ENCODE assay signal across 8 mouse cellular contexts in genomic region chr4:21727615-21728165, GRCm38 (mm10). TPM values are rescaled to one million over a fixed set of nuclear protein-coding genes. Genes with fewer than 3 reads are reported as not detected.
DNase-seq lines count a peak whose midpoint lies in the region; ATAC-seq and TF ChIP-seq lines count a peak whose summit lies in the region.

Ccnc (plus strand) TSS chr4:21727701.

- H3K4me3 ChIP-seq in E14TG2a.4 (replicated peaks; ENCODE audit: low read length): peak within 1 kb of the TSS; percentile 97
- H3K4me3 ChIP-seq in forebrain, embryonic 12.5 days (replicated peaks): peak within 1 kb of the TSS; percentile 81
- H3K4me3 ChIP-seq in heart, postnatal 0 days (ENCODE audit: low read depth, low read length): peak within 1 kb of the TSS; percentile 86
- H3K4me3 ChIP-seq in liver, embryonic 16.5 days (ENCODE audit: low read depth, low read length): peak within 1 kb of the TSS; percentile 62
- H3K4me3 ChIP-seq in neural tube, embryonic 13.5 days: peak within 1 kb of the TSS; percentile 60
- peak within 1 kb of the TSS; percentile 99 for H3K4me3 ChIP-seq in testis, adult 2 months (ENCODE audit: control insufficient read depth, low read depth, low read length)

- TF ChIP-seq EP300 in heart, postnatal 0 days (IDR thresholded peaks at IDR 0.05; ENCODE audit: low read depth): no peak

- peak within 1 kb of the TSS; percentile 74 for H3K4me2 ChIP-seq in forebrain, embryonic 12.5 days
- peak within 1 kb of the TSS; percentile 90 for H3K4me2 ChIP-seq in heart, postnatal 0 days (ENCODE audit: low read depth, low read length)
- H3K4me2 ChIP-seq in liver, embryonic 16.5 days (ENCODE audit: low read depth, low read length): peak within 1 kb of the TSS; percentile 92
- H3K4me2 ChIP-seq in neural tube, embryonic 13.5 days: peak within 1 kb of the TSS; percentile 80

- DNase-seq in c-Kit-positive CD71-positive TER-119-positive erythroid progenitor cells, embryonic 14.5 days (ENCODE audit: low spot score): peak; percentile 94
- peak; percentile 91 for DNase-seq in heart, postnatal 0 days (ENCODE audit: low spot score)
- peak; percentile 92 to 94 for DNase-seq in kidney, postnatal 4 days

- WGBS in forebrain, embryonic 12.5 days: under 1% methylated on average over 37 of the region's 37 CpGs
- under 1% methylated on average over 37 of the region's 37 CpGs for WGBS in heart, postnatal 0 days
- 0% methylated on average over 37 of the region's 37 CpGs for WGBS in liver, embryonic 16.5 days (ENCODE audit: insufficient replicate concordance)
- WGBS in neural tube, embryonic 13.5 days: 1% methylated on average over 37 of the region's 37 CpGs

- peaks cover 42% of the 10 kb centered on the region for H3K4me1 ChIP-seq in E14TG2a.4 (replicated peaks; ENCODE audit: low read depth, low read length)
- peaks cover 12% of the 10 kb centered on the region for H3K4me1 ChIP-seq in forebrain, embryonic 12.5 days
- H3K4me1 ChIP-seq in heart, postnatal 0 days (ENCODE audit: control insufficient read depth, insufficient read depth): peaks cover 5% of the 10 kb centered on the region
- H3K4me1 ChIP-seq in liver, embryonic 16.5 days (ENCODE audit: control insufficient read depth, low read depth, low read length): peaks cover 5% of the 10 kb centered on the region
- H3K4me1 ChIP-seq in neural tube, embryonic 13.5 days (replicated peaks): peaks cover 14% of the 10 kb centered on the region
- no peaks in the 10 kb centered on the region for H3K4me1 ChIP-seq in testis, adult 2 months (ENCODE audit: control insufficient read depth, insufficient read depth, low read length)

- H3K9ac ChIP-seq in forebrain, embryonic 12.5 days: peak within 1 kb of the TSS; percentile 89
- peak within 1 kb of the TSS; percentile 73 for H3K9ac ChIP-seq in heart, postnatal 0 days (replicated peaks; ENCODE audit: low read depth, low read length)
- H3K9ac ChIP-seq in liver, embryonic 16.5 days (ENCODE audit: low read depth, low read length): peak within 1 kb of the TSS; percentile 56
- H3K9ac ChIP-seq in neural tube, embryonic 13.5 days: peak within 1 kb of the TSS; percentile 88

- ATAC-seq in forebrain, embryonic 12.5 days (ENCODE audit: low FRiP score): peak; percentile 97
- ATAC-seq in heart, postnatal 0 days (ENCODE audit: insufficient read depth, low read depth): peak; percentile 98
- ATAC-seq in liver, embryonic 16.5 days (ENCODE audit: low read depth): peak; percentile 99
- peak; percentile 98 for ATAC-seq in neural tube, embryonic 13.5 days (ENCODE audit: low read depth)

- no peaks in the 10 kb centered on the region for H3K27me3 ChIP-seq in E14TG2a.4 (ENCODE audit: insufficient read depth, low read length)
- H3K27me3 ChIP-seq in forebrain, embryonic 12.5 days: no peaks in the 10 kb centered on the region
- no peaks in the 10 kb centered on the region for H3K27me3 ChIP-seq in heart, postnatal 0 days (ENCODE audit: control insufficient read depth, insufficient read depth, low read length)
- no peaks in the 10 kb centered on the region for H3K27me3 ChIP-seq in liver, embryonic 16.5 days (ENCODE audit: control insufficient read depth, insufficient read depth, low read depth, low read length)
- no peaks in the 10 kb centered on the region for H3K27me3 ChIP-seq in neural tube, embryonic 13.5 days
- no peaks in the 10 kb centered on the region for H3K27me3 ChIP-seq in testis, adult 2 months (ENCODE audit: control insufficient read depth, insufficient read depth, low read length)

- TF ChIP-seq POLR2A in testis, adult 2 months (IDR thresholded peaks at IDR 0.05; ENCODE audit: control insufficient read depth, low read depth, low read length): peak; percentile 98

- no peak for TF ChIP-seq CTCF in E14TG2a.4 (conservative IDR thresholded peaks at IDR 0.05; ENCODE audit: low read length)
- TF ChIP-seq CTCF in heart, postnatal 0 days (IDR thresholded peaks at IDR 0.05; ENCODE audit: low read depth): no peak
- TF ChIP-seq CTCF in testis, adult 2 months (IDR thresholded peaks at IDR 0.05; ENCODE audit: control insufficient read depth, insufficient read depth, insufficient replicate concordance, low read depth, low read length): 0 out of 2 replicates have a peak, but pooled peaks have one; percentile 14

- H3K36me3 ChIP-seq in E14TG2a.4 (ENCODE audit: insufficient read depth, low read length): peaks cover 10% of the 10 kb centered on the region
- H3K36me3 ChIP-seq in forebrain, embryonic 12.5 days (replicated peaks): peaks cover under 1% of the 10 kb centered on the region
- H3K36me3 ChIP-seq in heart, postnatal 0 days (replicated peaks; ENCODE audit: control insufficient read depth, insufficient read depth, low read length): 0 out of 2 replicates have a peak, but pooled peaks cover under 1% of the 10 kb centered on the region
- H3K36me3 ChIP-seq in liver, embryonic 16.5 days (ENCODE audit: control insufficient read depth, insufficient read depth): peaks cover under 1% of the 10 kb centered on the region; the same call in 1 of the 2 replicates
- peaks cover under 1% of the 10 kb centered on the region for H3K36me3 ChIP-seq in neural tube, embryonic 13.5 days
- H3K36me3 ChIP-seq in testis, adult 2 months (ENCODE audit: control insufficient read depth, insufficient read depth, low read length): no peaks in the 10 kb centered on the region

- H3K9me3 ChIP-seq in E14TG2a.4 (ENCODE audit: low read length): no peaks in the 10 kb centered on the region
- no peaks in the 10 kb centered on the region for H3K9me3 ChIP-seq in forebrain, embryonic 12.5 days
- no peaks in the 10 kb centered on the region for H3K9me3 ChIP-seq in heart, postnatal 0 days (replicated peaks; ENCODE audit: control insufficient read depth, low read length)
- no peaks in the 10 kb centered on the region for H3K9me3 ChIP-seq in liver, embryonic 16.5 days (replicated peaks; ENCODE audit: control insufficient read depth, low read length)
- no peaks in the 10 kb centered on the region for H3K9me3 ChIP-seq in neural tube, embryonic 13.5 days

- peak within 1 kb of the TSS; percentile 86 for H3K27ac ChIP-seq in forebrain, embryonic 12.5 days
- peak within 1 kb of the TSS; percentile 83 for H3K27ac ChIP-seq in heart, postnatal 0 days (ENCODE audit: low read depth)
- peak within 1 kb of the TSS; percentile 84 for H3K27ac ChIP-seq in liver, embryonic 16.5 days (ENCODE audit: low read length)
- H3K27ac ChIP-seq in neural tube, embryonic 13.5 days (replicated peaks): peak within 1 kb of the TSS; percentile 88
- H3K27ac ChIP-seq in testis, adult 2 months (ENCODE audit: control insufficient read depth, insufficient read depth, low read depth, low read length): peak within 1 kb of the TSS; percentile 82

RNA-seq across cellular contexts. Expression of gene Ccnc, which starts in this region (rescaled TPM):
- polyA plus RNA-seq in forebrain, embryonic 12.5 days (2016; fragmentation: Nextera tagmentation; extraction: Ambion mirVana): 63.7 and 67.2 TPM in 2 replicates
- total RNA-seq in heart, postnatal 0 days (2014; rRNA removed; ENCODE audit: low replicate concordance): 12.0 and 26.6 TPM in 2 replicates
- polyA plus RNA-seq in heart, postnatal 0 days (2015; fragmentation: Nextera tagmentation; extraction: Ambion mirVana): 20.1 and 21.4 TPM in 2 replicates
- 17.6 and 18.8 TPM in 2 replicates for polyA plus RNA-seq in liver, embryonic 16.5 days (2015; fragmentation: Nextera tagmentation; extraction: Ambion mirVana)
- 69.8 and 72.8 TPM in 2 replicates for polyA plus RNA-seq in neural tube, embryonic 13.5 days (2015; fragmentation: Nextera tagmentation; extraction: Ambion mirVana)
- polyA plus RNA-seq in testis, adult 2 months (2012; rRNA removed): 5.8 and 9.7 TPM in 2 replicates

Comparison
In these comparisons a context has a peak if more than half of its experiments do, and no peak if none do; other contexts are left out.
1. Peak in every context shown above with its lines: DNase-seq, ATAC-seq, H3K4me3 ChIP-seq and H3K27ac ChIP-seq.